Mouse (Mus musculus): Measurements from ENCODE around the gene Olfr175-ps1. TPM values are rescaled to one million over a fixed set of nuclear protein-coding genes. Genes with fewer than 3 reads are reported as not detected.

Olfr175-ps1 gene
- total RNA-seq (2014; rRNA removed) (not detected in 2 replicates), polyA plus RNA-seq (2012; rRNA removed) (not detected in 2 replicates)

DNA sequence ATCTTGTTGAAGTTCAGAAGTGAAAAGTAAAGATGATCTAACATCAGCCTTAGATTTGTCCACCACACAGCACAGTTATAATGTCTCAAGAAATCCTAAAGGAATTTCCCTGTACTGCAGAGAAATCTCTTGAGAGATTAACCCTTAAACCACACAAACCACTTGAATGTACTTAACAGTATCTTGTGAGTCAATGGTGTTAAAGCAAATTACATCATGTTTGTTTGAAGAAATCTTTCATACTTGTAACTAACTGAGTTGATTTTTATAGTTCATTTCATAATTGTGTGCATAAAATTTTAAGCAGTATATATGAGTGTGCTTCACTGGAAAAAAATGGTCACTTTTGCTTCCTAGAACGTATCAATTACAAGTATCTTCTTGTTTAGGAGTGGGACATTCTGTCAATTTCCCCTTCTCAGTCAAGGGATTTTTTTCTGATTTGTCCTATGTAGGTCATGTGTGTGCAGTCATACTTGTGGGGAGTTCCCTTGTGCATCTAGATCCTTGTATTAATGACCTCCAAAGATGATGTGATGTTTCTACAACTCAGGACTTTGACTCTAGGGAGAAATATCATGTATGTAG, at the start of gene Olfr175-ps1:
TSS of gene Olfr175-ps1 (minus strand) at position 51 of the 588 bp plus-strand sequence.
- Histone ChIP-seq H3K9ac (ENCODE audit: low read depth, low read length) (no peak within 1 kb of the TSS), H3K27ac (replicated peaks; ENCODE audit: insufficient read depth, low read depth, low read length) (no peak within 1 kb of the TSS), H3K4me3 (ENCODE audit: insufficient read depth, low read depth, low read length) (no peak within 1 kb of the TSS), H3K27me3 (ENCODE audit: control insufficient read depth, insufficient read depth, low read length) (no peaks in the 10 kb centered on the region), H3K36me3 (ENCODE audit: control insufficient read depth, insufficient read depth, low read length) (no peaks in the 10 kb centered on the region), H3K79me2 (ENCODE audit: control insufficient read depth, insufficient read depth, low read length) (no peaks in the 10 kb centered on the region), H3K4me1 (ENCODE audit: control insufficient read depth, insufficient read depth, low read length) (no peaks in the 10 kb centered on the region)
- TF ChIP-seq POLR2A (IDR thresholded peaks at IDR 0.05; ENCODE audit: extremely low read depth, insufficient read depth, low read length) (no peak), CTCF (IDR thresholded peaks at IDR 0.05; ENCODE audit: low read depth, low read length) (no peak)
- WGBS: 75% methylated on average over 1 of the region's 1 CpGs
- no peak for DNase-seq (ENCODE audit: extremely low read depth, low read depth, low spot score)

DNA sequence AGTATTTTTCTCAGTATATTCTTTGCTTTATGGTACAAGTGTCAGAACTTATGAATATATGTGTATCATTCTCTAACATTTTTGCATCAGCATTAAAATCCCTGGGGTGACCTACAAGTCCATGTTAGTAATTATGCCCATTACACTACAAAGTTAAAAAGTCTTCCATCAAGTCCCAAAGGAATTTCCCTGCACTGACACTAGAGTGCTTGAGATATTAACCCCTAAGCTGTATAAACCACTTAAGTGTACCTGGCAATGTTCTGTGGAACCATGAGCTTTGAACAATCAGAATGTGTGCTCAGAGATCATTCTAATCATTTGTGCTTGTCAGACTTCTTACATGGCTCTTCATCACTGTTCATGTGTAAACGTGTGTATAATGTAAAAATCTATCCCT, 48.1 kb upstream of the Olfr175-ps1 start, which contains the start of gene Olfr177:
TSS of gene Olfr177 (minus strand) at position 101 of the 400 bp plus-strand sequence.
- H3K9ac ChIP-seq (ENCODE audit: low read depth, low read length): no peak within 1 kb of the TSS
- 45% methylated on average over 1 of the region's 1 CpGs for WGBS
- H3K79me2 ChIP-seq (ENCODE audit: control insufficient read depth, insufficient read depth, low read length): no peaks in the 10 kb centered on the region
- no peaks in the 10 kb centered on the region for H3K4me1 ChIP-seq (ENCODE audit: control insufficient read depth, insufficient read depth, low read length)
- DNase-seq (ENCODE audit: extremely low read depth, low read depth, low spot score): no peak
- H3K27ac ChIP-seq (replicated peaks; ENCODE audit: insufficient read depth, low read depth, low read length): no peak within 1 kb of the TSS
- no peaks in the 10 kb centered on the region for H3K36me3 ChIP-seq (ENCODE audit: control insufficient read depth, insufficient read depth, low read length)
- H3K27me3 ChIP-seq (ENCODE audit: control insufficient read depth, insufficient read depth, low read length): no peaks in the 10 kb centered on the region
- no peak within 1 kb of the TSS for H3K4me3 ChIP-seq (ENCODE audit: insufficient read depth, low read depth, low read length)
- TF ChIP-seq CTCF (IDR thresholded peaks at IDR 0.05; ENCODE audit: low read depth, low read length) (no peak), POLR2A (IDR thresholded peaks at IDR 0.05; ENCODE audit: extremely low read depth, insufficient read depth, low read length) (no peak)

DNA sequence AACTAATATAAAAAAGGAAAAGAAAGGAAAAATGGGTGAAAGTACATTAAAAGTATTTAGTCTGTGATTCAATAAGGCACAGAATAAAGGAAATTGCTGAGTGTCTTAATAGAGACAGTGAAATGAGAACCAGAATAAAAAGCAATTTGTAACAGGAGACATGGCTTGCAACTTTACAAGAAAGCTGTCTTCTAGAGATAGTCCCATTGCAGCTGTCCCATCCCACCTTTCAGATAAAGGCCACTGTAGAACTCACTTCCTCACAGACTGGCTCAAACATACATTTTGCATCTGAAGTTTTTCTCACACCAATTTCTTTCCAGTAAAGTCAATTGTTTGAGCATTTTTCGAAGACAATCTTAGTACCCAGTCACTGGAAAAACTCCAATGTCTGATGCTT, 34.9 kb upstream of the Olfr175-ps1 start:
- H3K4me1 ChIP-seq (ENCODE audit: control insufficient read depth, insufficient read depth, low read length): no peaks in the 10 kb centered on the region
- no peaks in the 10 kb centered on the region for H3K36me3 ChIP-seq (ENCODE audit: control insufficient read depth, insufficient read depth, low read length)
- DNase-seq (ENCODE audit: extremely low read depth, low read depth, low spot score): no peak
- H3K27ac ChIP-seq (replicated peaks; ENCODE audit: insufficient read depth, low read depth, low read length): no peak overlapping the region
- H3K4me3 ChIP-seq (ENCODE audit: insufficient read depth, low read depth, low read length): no peak overlapping the region
- H3K79me2 ChIP-seq (ENCODE audit: control insufficient read depth, insufficient read depth, low read length): no peaks in the 10 kb centered on the region
- H3K9ac ChIP-seq (ENCODE audit: low read depth, low read length): no peak overlapping the region
- H3K27me3 ChIP-seq (ENCODE audit: control insufficient read depth, insufficient read depth, low read length): no peaks in the 10 kb centered on the region
- WGBS: 48% methylated on average over 1 of the region's 1 CpGs
- no peak for TF ChIP-seq CTCF (IDR thresholded peaks at IDR 0.05; ENCODE audit: low read depth, low read length)
- TF ChIP-seq POLR2A (IDR thresholded peaks at IDR 0.05; ENCODE audit: extremely low read depth, insufficient read depth, low read length): no peak

DNA sequence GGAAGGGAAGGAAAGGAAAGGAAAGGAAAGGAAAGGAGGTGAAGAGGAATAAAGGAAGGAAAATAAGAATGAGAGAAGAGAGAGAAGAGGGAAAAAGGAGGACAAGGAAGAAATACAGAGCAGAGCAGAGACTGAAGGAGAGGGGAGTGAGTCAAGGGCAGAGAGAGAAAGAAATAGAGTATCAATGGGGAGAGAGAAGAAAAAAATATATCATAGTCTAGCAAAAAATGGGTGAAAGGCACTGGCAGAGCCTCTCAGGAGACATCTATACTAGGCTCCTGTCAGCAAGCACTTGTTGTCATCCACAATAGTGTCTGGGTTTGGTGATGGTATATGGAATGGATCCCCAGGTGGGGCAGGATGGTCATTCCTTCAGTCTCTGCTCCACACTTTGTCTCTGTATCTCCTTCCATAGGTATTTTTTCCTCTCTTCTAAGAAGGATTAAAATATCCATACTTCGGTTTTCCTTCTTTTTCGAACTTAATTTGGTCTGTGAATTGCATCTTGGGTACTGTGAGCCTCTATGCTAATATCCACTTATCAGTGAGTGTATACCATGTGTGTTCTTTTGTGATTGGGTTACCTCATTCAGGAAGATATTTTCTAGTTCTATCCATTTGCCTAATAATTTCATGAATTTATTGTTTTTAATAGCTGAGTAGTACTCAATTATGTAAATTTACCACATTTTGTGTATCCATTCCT, 33.6 kb upstream of the Olfr175-ps1 start:
- TF ChIP-seq CTCF (IDR thresholded peaks at IDR 0.05; ENCODE audit: low read depth, low read length) (no peak), POLR2A (IDR thresholded peaks at IDR 0.05; ENCODE audit: extremely low read depth, insufficient read depth, low read length) (no peak)
- no peak for DNase-seq (ENCODE audit: extremely low read depth, low read depth, low spot score)
- Histone ChIP-seq H3K4me3 (ENCODE audit: insufficient read depth, low read depth, low read length) (no peak overlapping the region), H3K4me1 (ENCODE audit: control insufficient read depth, insufficient read depth, low read length) (no peaks in the 10 kb centered on the region), H3K27ac (replicated peaks; ENCODE audit: insufficient read depth, low read depth, low read length) (no peak overlapping the region), H3K9ac (ENCODE audit: low read depth, low read length) (no peak overlapping the region), H3K36me3 (ENCODE audit: control insufficient read depth, insufficient read depth, low read length) (no peaks in the 10 kb centered on the region), H3K27me3 (ENCODE audit: control insufficient read depth, insufficient read depth, low read length) (no peaks in the 10 kb centered on the region), H3K79me2 (ENCODE audit: control insufficient read depth, insufficient read depth, low read length) (no peaks in the 10 kb centered on the region)
- 56% methylated on average over 2 of the region's 2 CpGs for WGBS

DNA sequence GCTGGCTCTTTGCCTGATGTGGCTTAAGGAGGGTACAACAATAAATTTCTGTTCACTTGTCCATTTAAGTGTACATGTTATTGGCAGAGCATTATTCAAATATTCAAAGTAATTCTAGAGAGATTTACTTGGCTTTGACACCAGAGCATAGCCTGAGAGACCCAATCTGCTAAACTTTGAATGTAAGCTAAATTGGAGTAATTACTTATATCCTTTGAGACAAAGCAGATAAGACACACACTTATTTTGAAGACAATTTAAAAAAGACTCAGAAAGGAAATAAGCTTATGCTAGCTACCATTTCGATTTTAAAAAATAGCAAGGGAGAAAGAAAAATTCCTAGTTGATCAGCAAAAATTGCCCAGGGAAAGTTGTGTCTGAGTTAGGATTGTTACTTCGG, 26.4 kb downstream of the Olfr175-ps1 start, which contains the start of gene Olfr173:
TSS of gene Olfr173 (minus strand) at position 101 of the 400 bp plus-strand sequence.
- no peaks in the 10 kb centered on the region for H3K79me2 ChIP-seq (ENCODE audit: control insufficient read depth, insufficient read depth, low read length)
- DNase-seq (ENCODE audit: extremely low read depth, low read depth, low spot score): no peak
- H3K27ac ChIP-seq (replicated peaks; ENCODE audit: insufficient read depth, low read depth, low read length): no peak within 1 kb of the TSS
- H3K9ac ChIP-seq (ENCODE audit: low read depth, low read length): no peak within 1 kb of the TSS
- H3K4me1 ChIP-seq (ENCODE audit: control insufficient read depth, insufficient read depth, low read length): no peaks in the 10 kb centered on the region
- H3K36me3 ChIP-seq (ENCODE audit: control insufficient read depth, insufficient read depth, low read length): no peaks in the 10 kb centered on the region
- no peaks in the 10 kb centered on the region for H3K27me3 ChIP-seq (ENCODE audit: control insufficient read depth, insufficient read depth, low read length)
- WGBS: 66% methylated on average over 2 of the region's 2 CpGs
- TF ChIP-seq POLR2A (IDR thresholded peaks at IDR 0.05; ENCODE audit: extremely low read depth, insufficient read depth, low read length) (no peak), CTCF (IDR thresholded peaks at IDR 0.05; ENCODE audit: low read depth, low read length) (no peak)
- no peak within 1 kb of the TSS for H3K4me3 ChIP-seq (ENCODE audit: insufficient read depth, low read depth, low read length)

Other genes with a start within 250 kb of the Olfr175-ps1 start
- not detected in 2 replicates for gene Gm813, start 209.8 kb downstream of the Olfr175-ps1 start, total RNA-seq (2014; rRNA removed)
- not detected in 2 replicates for gene Gm813, start 209.8 kb downstream of the Olfr175-ps1 start, polyA plus RNA-seq (2012; rRNA removed)
- gene E330017A01Rik, start 188.0 kb downstream of the Olfr175-ps1 start, total RNA-seq (2014; rRNA removed): not detected in 2 replicates
- not detected in 2 replicates for gene E330017A01Rik, start 188.0 kb downstream of the Olfr175-ps1 start, polyA plus RNA-seq (2012; rRNA removed)
- gene Cpox, start 156.5 kb downstream of the Olfr175-ps1 start, total RNA-seq (2014; rRNA removed): 59.9 and 68.1 TPM in 2 replicates
- gene Cpox, start 156.5 kb downstream of the Olfr175-ps1 start, polyA plus RNA-seq (2012; rRNA removed): 65.0 and 75.2 TPM in 2 replicates
- gene Gpr15, start 107.7 kb downstream of the Olfr175-ps1 start, total RNA-seq (2014; rRNA removed): not detected in 2 replicates
- 0.10 TPM in 1 of 2 replicates, not detected in the other for gene Gpr15, start 107.7 kb downstream of the Olfr175-ps1 start, polyA plus RNA-seq (2012; rRNA removed)
- 8.4 and 9.1 TPM in 2 replicates for gene Cldnd1, start 98.9 kb downstream of the Olfr175-ps1 start, total RNA-seq (2014; rRNA removed)
- gene Cldnd1, start 98.9 kb downstream of the Olfr175-ps1 start, polyA plus RNA-seq (2012; rRNA removed): 30.5 and 32.3 TPM in 2 replicates
- not detected in 2 replicates for gene Olfr172, start 63.6 kb downstream of the Olfr175-ps1 start, total RNA-seq (2014; rRNA removed)
- not detected in 2 replicates for gene Olfr172, start 63.6 kb downstream of the Olfr175-ps1 start, polyA plus RNA-seq (2012; rRNA removed)
- gene Olfr173, start 26.5 kb downstream of the Olfr175-ps1 start, total RNA-seq (2014; rRNA removed): not detected in 2 replicates
- gene Olfr173, start 26.5 kb downstream of the Olfr175-ps1 start, polyA plus RNA-seq (2012; rRNA removed): not detected in 2 replicates
- gene Olfr177, start 48.0 kb upstream of the Olfr175-ps1 start, total RNA-seq (2014; rRNA removed): not detected in 2 replicates
- gene Olfr177, start 48.0 kb upstream of the Olfr175-ps1 start, polyA plus RNA-seq (2012; rRNA removed): not detected in 2 replicates
- not detected in 2 replicates for gene Olfr178, start 65.3 kb upstream of the Olfr175-ps1 start, total RNA-seq (2014; rRNA removed)
- gene Olfr178, start 65.3 kb upstream of the Olfr175-ps1 start, polyA plus RNA-seq (2012; rRNA removed): not detected in 2 replicates
- not detected in 2 replicates for gene Olfr181, start 102.0 kb upstream of the Olfr175-ps1 start, total RNA-seq (2014; rRNA removed)
- not detected in 2 replicates for gene Olfr181, start 102.0 kb upstream of the Olfr175-ps1 start, polyA plus RNA-seq (2012; rRNA removed)
- not detected in 2 replicates for gene Olfr180, start 102.6 kb upstream of the Olfr175-ps1 start, total RNA-seq (2014; rRNA removed)
- gene Olfr180, start 102.6 kb upstream of the Olfr175-ps1 start, polyA plus RNA-seq (2012; rRNA removed): not detected in 2 replicates
- not detected in 2 replicates for gene Olfr183, start 168.6 kb upstream of the Olfr175-ps1 start, total RNA-seq (2014; rRNA removed)
- not detected in 2 replicates for gene Olfr183, start 168.6 kb upstream of the Olfr175-ps1 start, polyA plus RNA-seq (2012; rRNA removed)
- not detected in 2 replicates for gene Olfr186, start 203.5 kb upstream of the Olfr175-ps1 start, total RNA-seq (2014; rRNA removed)
- not detected in 2 replicates for gene Olfr186, start 203.5 kb upstream of the Olfr175-ps1 start, polyA plus RNA-seq (2012; rRNA removed)
- gene Olfr187, start 213.0 kb upstream of the Olfr175-ps1 start, total RNA-seq (2014; rRNA removed): not detected in 2 replicates
- gene Olfr187, start 213.0 kb upstream of the Olfr175-ps1 start, polyA plus RNA-seq (2012; rRNA removed): not detected in 2 replicates